In the genomic region with DNA sequence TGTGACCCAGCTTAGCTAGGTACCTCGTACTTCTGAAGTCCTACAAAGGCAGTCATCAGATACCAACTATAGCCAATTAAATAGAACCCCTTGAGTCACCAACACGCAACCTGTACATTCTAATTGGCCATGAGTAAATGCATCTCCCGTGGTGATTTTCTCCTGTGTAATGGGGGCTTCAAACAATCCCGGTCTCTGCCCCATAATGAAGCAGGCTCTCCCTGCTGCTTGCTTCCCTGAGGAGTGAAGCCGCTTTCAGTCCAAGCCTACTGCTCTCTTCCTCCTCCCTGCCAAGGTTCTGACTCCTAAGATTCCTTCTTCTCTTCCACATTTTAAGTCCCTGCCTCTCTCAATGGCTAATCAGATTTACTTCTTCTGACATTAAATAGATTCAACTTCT, we compare ENCODE assay signal across 15 mouse cellular contexts.
"Had no signal": no experiment of that assay in that cellular context is flagged by ENCODE, and none has a peak within 500 bp of the region (broad histone marks: within the 10 kb centered on the region; RNA-seq: fewer than 3 reads in every experiment).

No protein-coding gene starts in this region.

- H3K4me1 ChIP-seq: liver, embryonic 13.5 days; midbrain, embryonic 12.5 days; midbrain, embryonic 15.5 days had no signal

- DNase-seq: kidney, adult 9 months; kidney, postnatal 14 days; kidney, postnatal 4 days; left cerebral cortex, postnatal 4 days; liver, embryonic 13.5 days; lung, adult 2 months; lung, postnatal 14 days; lung, postnatal 4 days; right cerebral cortex, postnatal 4 days; thymus, postnatal 25 days had no signal

- H3K36me3 ChIP-seq: limb, embryonic 13.5 days; liver, embryonic 13.5 days; midbrain, embryonic 12.5 days; midbrain, embryonic 15.5 days had no signal

- H3K27me3 ChIP-seq: liver, embryonic 13.5 days; midbrain, embryonic 12.5 days; midbrain, embryonic 15.5 days had no signal

- ATAC-seq: midbrain, embryonic 15.5 days had no signal

- H3K27ac ChIP-seq: limb, embryonic 13.5 days; liver, embryonic 13.5 days; midbrain, embryonic 12.5 days; midbrain, embryonic 15.5 days; stomach, postnatal 0 days had no signal

- H3K9ac ChIP-seq: limb, embryonic 13.5 days; liver, embryonic 13.5 days; midbrain, embryonic 12.5 days; midbrain, embryonic 15.5 days had no signal

- H3K9me3 ChIP-seq: limb, embryonic 13.5 days; liver, embryonic 13.5 days; midbrain, embryonic 12.5 days; midbrain, embryonic 15.5 days had no signal

- H3K4me3 ChIP-seq: limb, embryonic 13.5 days; liver, embryonic 13.5 days; midbrain, embryonic 12.5 days; midbrain, embryonic 15.5 days; myocyte had no signal

- H3K4me2 ChIP-seq: limb, embryonic 13.5 days; liver, embryonic 13.5 days; midbrain, embryonic 12.5 days; midbrain, embryonic 15.5 days had no signal
